Mouse (Mus musculus) midbrain, postnatal 0 days (tissue): ENCODE results near the gene Urah. TPM values are rescaled to one million over a fixed set of nuclear protein-coding genes. Genes with fewer than 3 reads are reported as not detected.

ENCODE experiments used
- ATAC-seq: fragments of 200-750 bp; cut with Nextera tagmentation; 2 replicates; pipeline ENCODE4 v1.8.0; 2017; ENCODE audit warnings: moderate number of reproducible peaks, mild to moderate bottlenecking, moderate TSS enrichment, moderate library complexity; ENCODE audit not compliant: low FRiP score
- DNase-seq: peaks from one replicate; pipeline ENCODE4 v3.0.0-alpha.2; 2015; ENCODE audit warnings: low spot score
- H3K27ac ChIP-seq: fragments of 300-500 bp; sonication (generic); 2 replicates; pipeline ENCODE4 v1.5.1; 2014; ENCODE audit warnings: low read depth, mild to moderate bottlenecking, low read length, mixed read lengths
- H3K27me3 ChIP-seq: fragments of 300-500 bp; sonication (generic); 2 replicates; pipeline ENCODE4 v1.6.1; 2014; ENCODE audit warnings: low read length, control low read depth, mixed read lengths; ENCODE audit not compliant: insufficient read depth
- H3K36me3 ChIP-seq: fragments of 300-500 bp; sonication (generic); 2 replicates; pipeline ENCODE4 v1.6.1; 2014; ENCODE audit warnings: low read length, control low read depth, mixed read lengths; ENCODE audit not compliant: insufficient read depth
- H3K4me1 ChIP-seq: fragments of 300-500 bp; sonication (generic); 2 replicates; pipeline ENCODE4 v1.6.1; 2014; ENCODE audit warnings: mild to moderate bottlenecking, control low read depth, antibody characterized with exemption, low read length, mixed read lengths; ENCODE audit not compliant: insufficient read depth
- H3K4me2 ChIP-seq: fragments of 300-500 bp; sonication (generic); 2 replicates; pipeline ENCODE4 v1.6.1; 2014; ENCODE audit warnings: low read depth, mild to moderate bottlenecking, low read length, mixed read lengths; ENCODE audit not compliant: poor library complexity, severe bottlenecking
- H3K4me3 ChIP-seq: fragments of 300-500 bp; sonication (generic); 2 replicates; pipeline ENCODE4 v1.5.1; 2014; ENCODE audit warnings: low read depth, mild to moderate bottlenecking, low read length, moderate library complexity
- H3K9ac ChIP-seq: fragments of 300-500 bp; sonication (generic); replicated peaks from 2 replicates; pipeline ENCODE4 v1.6.1; 2014; ENCODE audit warnings: mild to moderate bottlenecking, low read length, moderate library complexity, mixed read lengths; ENCODE audit not compliant: poor library complexity, severe bottlenecking
- H3K9me3 ChIP-seq: fragments of 300-500 bp; sonication (generic); 2 replicates; pipeline ENCODE4 v1.6.1; 2016; ENCODE audit warnings: low read length, control low read depth
- CTCF ChIP-seq: IDR thresholded peaks from 2 replicates; pipeline ENCODE4 v1.5.1; 2016; ENCODE audit warnings: antibody characterized with exemption, mild to moderate bottlenecking
- WGBS: fragments of 180-500 bp; shearing (Covaris S2); extraction: QIAGEN DNeasy Blood & Tissue Kit; methylation state at CpG from one replicate; pipeline ENCODE4 v1.1.7; 2014; 5-methylcytosine and 5-hydroxymethylcytosine counted together
- polyA plus RNA-seq: library from polyadenylated mRNA; unstranded; fragments of >200 nt; fragmentation: Nextera tagmentation; extraction: Ambion mirVana; gene quantifications from 2 replicates; pipeline ENCODE4 v1.2.1, GENCODE M21; 2015
- total RNA-seq: library from RNA; depleted of rRNA; stranded (reverse); fragments of >200 nt; gene quantifications from 2 replicates; pipeline ENCODE4 v1.2.3, GENCODE M21; 2014; rRNA removed

The Urah gene
- total RNA-seq (0.71 TPM in 1 of 2 replicates, not detected in the other), polyA plus RNA-seq (0.23 and 0.26 TPM in 2 replicates)

DNA sequence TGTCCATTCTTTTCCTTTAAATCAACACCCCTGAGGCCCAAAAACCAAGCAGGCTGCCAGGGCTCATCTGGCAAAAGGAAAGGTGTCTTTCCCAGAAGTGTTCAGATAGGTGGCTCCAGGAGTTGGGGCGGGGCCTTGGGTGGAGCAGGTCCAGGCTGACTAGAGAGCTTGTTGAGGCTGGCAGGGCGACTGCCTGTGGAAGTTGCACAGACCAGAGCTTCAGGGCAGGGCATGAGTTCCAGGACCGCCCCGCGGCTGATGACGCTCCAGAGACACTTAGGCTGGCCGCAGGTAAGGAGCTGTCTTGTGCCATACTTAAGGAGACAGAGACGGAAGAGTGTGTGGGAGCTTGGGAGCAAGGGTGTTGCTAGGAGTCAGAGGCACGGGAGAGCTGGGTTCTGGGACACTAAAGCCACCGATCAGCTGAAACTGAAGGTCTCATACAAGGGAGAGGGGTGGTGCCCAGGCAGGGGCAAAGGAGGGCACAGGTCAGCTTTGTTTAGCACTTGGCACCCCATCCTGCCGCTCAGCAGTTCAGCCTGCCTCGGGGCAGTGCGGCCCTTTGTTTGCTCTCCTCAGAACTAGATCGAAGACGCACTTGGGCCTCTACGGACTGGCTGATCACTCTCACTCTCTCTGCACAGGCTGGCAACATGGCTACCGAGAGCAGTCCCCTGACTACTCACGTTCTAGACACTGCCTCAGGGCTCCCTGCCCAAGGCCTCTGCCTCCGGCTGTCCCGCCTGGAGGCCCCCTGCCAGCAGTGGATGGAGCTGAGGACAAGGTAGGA is at the start of gene Urah:
Gene Urah (plus strand): TSS at position 51 of the 790 bp plus-strand sequence.
- no peaks in the 10 kb centered on the region for H3K9me3 ChIP-seq
- WGBS, result 47% methylated on average over 20 of the region's 20 CpGs
- no peak within 1 kb of the TSS for H3K4me3 ChIP-seq
- DNase-seq (no peak), ATAC-seq (no peak)
- H3K4me1 ChIP-seq, result no peaks in the 10 kb centered on the region
- H3K9ac ChIP-seq, result no peak within 1 kb of the TSS
- H3K27ac ChIP-seq, result no peak within 1 kb of the TSS
- TF ChIP-seq CTCF, result no peak
- no peaks in the 10 kb centered on the region for H3K36me3 ChIP-seq
- H3K27me3 ChIP-seq, result no peaks in the 10 kb centered on the region
- H3K4me2 ChIP-seq, result no peak within 1 kb of the TSS

DNA sequence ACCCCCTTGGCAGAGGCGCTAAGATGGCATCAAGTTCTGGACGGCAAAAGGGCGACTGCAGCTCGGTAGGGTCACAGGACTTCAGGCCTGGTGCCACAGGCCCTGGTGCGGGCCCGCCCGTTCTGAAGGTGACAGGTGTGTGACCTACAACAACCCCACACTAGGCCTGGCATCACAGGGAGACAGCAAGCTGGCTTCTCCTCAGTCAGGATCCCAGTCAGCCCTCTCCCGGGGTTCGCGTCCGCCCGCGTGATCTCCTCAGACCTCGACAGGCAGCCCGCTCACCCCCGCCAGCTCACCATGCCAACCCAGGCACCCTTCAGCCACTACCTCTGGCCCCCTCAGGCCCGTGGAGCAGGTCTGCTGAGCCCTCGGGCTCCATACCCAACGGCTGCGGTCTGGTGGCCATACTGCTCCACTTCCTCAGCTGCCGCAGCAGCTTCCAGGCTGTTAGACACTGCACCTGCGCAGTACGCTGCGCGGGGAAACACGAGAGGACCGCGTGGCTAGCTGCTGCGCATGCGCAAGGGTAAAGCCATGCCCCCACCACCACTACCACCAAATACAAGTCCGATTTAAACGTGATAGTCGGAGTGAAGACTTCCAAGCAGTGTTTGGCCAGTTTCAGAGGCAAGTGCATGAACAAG is 47.3 kb upstream of the Urah start, which contains the start of gene Syce1:
Gene Syce1 (minus strand): TSS at position 447 of the 647 bp plus-strand sequence.
- DNase-seq, result no peak
- no peaks in the 10 kb centered on the region for H3K9me3 ChIP-seq
- H3K4me2 ChIP-seq, result no peak within 1 kb of the TSS
- H3K4me3 ChIP-seq, result no peak within 1 kb of the TSS
- H3K27ac ChIP-seq, result no peak within 1 kb of the TSS
- no peak for ATAC-seq
- no peaks in the 10 kb centered on the region for H3K4me1 ChIP-seq
- 82% methylated on average over 33 of the region's 33 CpGs for WGBS
- no peak within 1 kb of the TSS for H3K9ac ChIP-seq
- TF ChIP-seq CTCF, result no peak
- no peaks in the 10 kb centered on the region for H3K27me3 ChIP-seq
- no peaks in the 10 kb centered on the region for H3K36me3 ChIP-seq

DNA sequence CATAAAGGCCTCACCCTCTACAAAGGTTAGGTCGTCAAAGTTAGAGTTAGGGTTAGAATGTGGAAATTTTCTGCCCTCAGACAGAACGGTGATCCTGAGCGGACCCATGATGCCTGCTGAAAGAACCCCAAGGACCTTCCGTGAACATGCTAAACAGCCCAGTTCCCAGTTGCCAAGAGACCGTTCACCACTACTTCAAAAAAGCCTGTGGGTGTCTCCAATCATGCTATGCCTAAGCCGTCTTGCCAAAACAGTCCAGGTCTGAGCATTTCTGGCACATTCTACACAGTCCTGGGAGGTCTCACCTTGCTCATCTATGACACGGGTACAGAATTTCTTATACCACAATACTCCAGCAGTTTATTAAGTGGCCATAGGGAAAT is 46.8 kb upstream of the Urah start:
- TF ChIP-seq CTCF, result no peak
- Histone ChIP-seq H3K9me3 (no peaks in the 10 kb centered on the region), H3K27ac (no peak overlapping the region), H3K4me1 (no peaks in the 10 kb centered on the region), H3K27me3 (no peaks in the 10 kb centered on the region), H3K36me3 (no peaks in the 10 kb centered on the region), H3K9ac (no peak overlapping the region), H3K4me2 (no peak overlapping the region), H3K4me3 (no peak overlapping the region)
- 85% methylated on average over 7 of the region's 7 CpGs for WGBS
- ATAC-seq, result no peak
- no peak for DNase-seq

DNA sequence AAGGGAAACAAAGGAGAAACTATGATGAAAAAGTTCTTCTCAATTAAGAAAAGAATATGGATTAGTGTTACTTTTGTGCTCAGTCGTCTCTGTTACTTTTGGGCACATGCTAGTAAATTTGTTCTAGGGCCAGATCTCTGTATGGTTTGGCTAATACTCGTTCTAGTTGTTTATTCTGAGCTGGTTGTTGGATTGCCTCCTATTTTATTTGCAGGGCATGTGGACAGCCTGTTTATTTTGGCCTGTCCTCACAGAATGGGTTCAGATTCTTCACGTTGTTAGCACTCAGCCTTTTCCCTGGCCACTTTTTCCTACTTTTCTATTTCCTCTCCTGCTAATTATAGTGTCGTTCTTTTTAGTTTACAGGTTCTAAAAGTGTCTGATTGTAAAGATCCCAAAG is 41.3 kb upstream of the Urah start:
- Histone ChIP-seq H3K4me1 (no peaks in the 10 kb centered on the region), H3K4me2 (no peak overlapping the region), H3K27ac (no peak overlapping the region), H3K36me3 (no peaks in the 10 kb centered on the region), H3K9me3 (no peaks in the 10 kb centered on the region), H3K9ac (no peak overlapping the region), H3K4me3 (no peak overlapping the region), H3K27me3 (no peaks in the 10 kb centered on the region)
- no peak for TF ChIP-seq CTCF
- WGBS, result 76% methylated on average over 4 of the region's 4 CpGs
- DNase-seq (no peak), ATAC-seq (no peak)

DNA sequence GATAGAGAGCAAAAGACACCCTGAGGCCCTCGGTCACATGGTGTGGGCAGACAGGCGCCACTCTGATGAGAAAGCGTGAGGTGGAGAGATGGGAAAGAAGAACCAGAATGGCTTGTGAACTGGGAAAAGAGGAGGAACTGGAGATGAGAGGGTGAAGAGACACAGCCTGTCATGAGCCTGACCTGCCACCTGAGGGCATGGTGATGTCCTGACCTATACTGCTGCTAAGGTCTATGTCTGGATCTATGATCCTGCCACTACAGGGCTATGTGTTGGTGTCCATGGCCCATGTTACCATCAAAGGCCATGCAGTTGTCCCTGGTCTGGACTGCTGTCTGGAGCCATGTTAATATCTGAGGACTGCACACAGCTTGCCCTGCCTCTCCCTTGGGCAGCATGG is 37.2 kb upstream of the Urah start:
- Histone ChIP-seq H3K9ac (no peak overlapping the region), H3K4me3 (no peak overlapping the region), H3K4me1 (no peaks in the 10 kb centered on the region), H3K27me3 (no peaks in the 10 kb centered on the region), H3K36me3 (no peaks in the 10 kb centered on the region), H3K9me3 (no peaks in the 10 kb centered on the region), H3K4me2 (no peak overlapping the region), H3K27ac (no peak overlapping the region)
- TF ChIP-seq CTCF, result no peak
- DNase-seq, result no peak
- ATAC-seq, result no peak
- WGBS, result 89% methylated on average over 3 of the region's 3 CpGs

DNA sequence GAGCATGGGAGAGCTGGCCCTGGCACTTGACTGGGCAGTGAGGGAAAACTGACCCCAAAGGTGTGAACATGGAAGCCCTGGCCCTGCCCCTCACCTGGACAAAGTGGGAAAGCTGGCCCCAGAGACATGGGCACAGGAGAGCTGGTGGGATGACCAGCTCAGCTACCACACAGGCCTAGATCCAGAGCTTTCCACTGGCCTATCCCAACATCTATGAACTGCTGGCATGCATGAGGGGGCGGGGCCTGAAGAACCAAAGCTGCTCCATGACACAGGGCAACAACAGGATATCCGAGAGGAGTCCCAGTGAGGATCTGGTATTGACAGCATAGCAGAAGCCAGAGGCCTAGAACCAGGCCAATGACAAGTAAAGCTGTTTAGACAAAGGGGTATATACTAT is 36.6 kb upstream of the Urah start:
- Histone ChIP-seq H3K9ac (no peak overlapping the region), H3K9me3 (no peaks in the 10 kb centered on the region), H3K27me3 (no peaks in the 10 kb centered on the region), H3K4me3 (no peak overlapping the region), H3K36me3 (no peaks in the 10 kb centered on the region), H3K4me2 (no peak overlapping the region), H3K4me1 (no peaks in the 10 kb centered on the region), H3K27ac (no peak overlapping the region)
- no peak for ATAC-seq
- TF ChIP-seq CTCF, result no peak
- WGBS, result 74% methylated on average over 2 of the region's 2 CpGs
- no peak for DNase-seq
